In genomic region chr4:73790260-73791185, GRCm38 (mm10) we compare ENCODE assay signal across 7 mouse cellular contexts. TPM values are rescaled to one million over a fixed set of nuclear protein-coding genes. Genes with fewer than 3 reads are reported as not detected.
DNase-seq lines count a peak whose midpoint lies in the region; ATAC-seq lines count a peak whose summit lies in the region.

TSS of gene Rasef (minus strand) at chr4:73790994.

- peaks cover 19% of the 10 kb centered on the region; the same call in 1 of the 2 replicates for H3K27me3 ChIP-seq in heart, embryonic 12.5 days (replicated peaks)
- H3K27me3 ChIP-seq in kidney, embryonic 15.5 days, result peaks cover 7% of the 10 kb centered on the region; the same call in 1 of the 2 replicates
- H3K27me3 ChIP-seq in lung, embryonic 15.5 days, result peaks cover 11% of the 10 kb centered on the region

- H3K4me3 ChIP-seq in brown adipose tissue, adult 24 weeks (ENCODE audit: insufficient read depth, low read depth, low read length), result peak within 1 kb of the TSS; percentile 15; the same call in 1 of the 2 replicates
- H3K4me3 ChIP-seq in heart, embryonic 12.5 days, result peak within 1 kb of the TSS; percentile 53
- peak within 1 kb of the TSS; percentile 58 for H3K4me3 ChIP-seq in kidney, embryonic 15.5 days (replicated peaks)
- peak within 1 kb of the TSS; percentile 51 for H3K4me3 ChIP-seq in lung, embryonic 15.5 days

- H3K4me1 ChIP-seq in brown adipose tissue, adult 24 weeks (ENCODE audit: control insufficient read depth, insufficient read depth, insufficient read length, low read length), result no peaks in the 10 kb centered on the region
- H3K4me1 ChIP-seq in heart, embryonic 12.5 days (replicated peaks), result 0 out of 2 replicates have a peak, but pooled peaks cover 6% of the 10 kb centered on the region
- peaks cover 10% of the 10 kb centered on the region for H3K4me1 ChIP-seq in kidney, embryonic 15.5 days
- H3K4me1 ChIP-seq in lung, embryonic 15.5 days, result peaks cover 11% of the 10 kb centered on the region

- peak within 1 kb of the TSS; percentile 85 for H3K4me2 ChIP-seq in heart, embryonic 12.5 days
- peak within 1 kb of the TSS; percentile 96 for H3K4me2 ChIP-seq in kidney, embryonic 15.5 days
- H3K4me2 ChIP-seq in lung, embryonic 15.5 days, result peak within 1 kb of the TSS; percentile 93

- WGBS in heart, embryonic 12.5 days, result 5% methylated on average over 84 of the region's 87 CpGs
- 3% methylated on average over 84 of the region's 87 CpGs for WGBS in kidney, embryonic 15.5 days
- 3% methylated on average over 87 of the region's 87 CpGs for WGBS in lung, embryonic 15.5 days

- peak; percentile 67 for ATAC-seq in heart, embryonic 12.5 days (ENCODE audit: insufficient number of reproducible peaks, low FRiP score)
- peak; percentile 93 for ATAC-seq in kidney, embryonic 15.5 days (replicated peaks; ENCODE audit: low FRiP score)
- peak; percentile 88 for ATAC-seq in lung, embryonic 15.5 days (ENCODE audit: borderline replicate concordance, extremely low read depth, low FRiP score, low TSS enrichment)
- ATAC-seq in inflammation-experienced regulatory T-cells, adult 6 months, result no peak

- no peaks in the 10 kb centered on the region for H3K9me3 ChIP-seq in heart, embryonic 12.5 days (replicated peaks)
- no peaks in the 10 kb centered on the region for H3K9me3 ChIP-seq in kidney, embryonic 15.5 days (replicated peaks)
- no peaks in the 10 kb centered on the region for H3K9me3 ChIP-seq in lung, embryonic 15.5 days

- DNase-seq in ES-CJ7 (ENCODE audit: low read depth, low spot score), result peak; percentile 21
- DNase-seq in ovary, postnatal 36 days (ENCODE audit: low spot score), result peak; percentile 52

- peak within 1 kb of the TSS; percentile 48 for H3K9ac ChIP-seq in heart, embryonic 12.5 days
- H3K9ac ChIP-seq in kidney, embryonic 15.5 days, result peak within 1 kb of the TSS; percentile 63
- H3K9ac ChIP-seq in lung, embryonic 15.5 days, result peak within 1 kb of the TSS; percentile 46

- H3K27ac ChIP-seq in brown adipose tissue, adult 24 weeks (replicated peaks; ENCODE audit: low read depth, low read length), result no peak within 1 kb of the TSS
- H3K27ac ChIP-seq in heart, embryonic 12.5 days (ENCODE audit: poor library complexity, severe bottlenecking), result no peak within 1 kb of the TSS
- peak within 1 kb of the TSS; percentile 82 for H3K27ac ChIP-seq in kidney, embryonic 15.5 days
- peak within 1 kb of the TSS; percentile 41; the same call in 1 of the 2 replicates for H3K27ac ChIP-seq in lung, embryonic 15.5 days

- no peaks in the 10 kb centered on the region for H3K36me3 ChIP-seq in heart, embryonic 12.5 days
- no peaks in the 10 kb centered on the region for H3K36me3 ChIP-seq in kidney, embryonic 15.5 days
- H3K36me3 ChIP-seq in lung, embryonic 15.5 days, result no peaks in the 10 kb centered on the region

RNA-seq across cellular contexts. Expression of gene Rasef, which starts in this region (rescaled TPM):
- polyA plus RNA-seq in brown adipose tissue, adult 24 weeks (2012; ENCODE audit: insufficient read depth, insufficient read length, missing spikeins), result not detected in 2 replicates
- polyA plus RNA-seq in heart, embryonic 12.5 days (2016; fragmentation: Nextera tagmentation; extraction: Ambion mirVana), result 0.44 and 0.65 TPM in 2 replicates
- polyA plus RNA-seq in kidney, embryonic 15.5 days (2015; fragmentation: Nextera tagmentation; extraction: Ambion mirVana), result 6.6 and 7.5 TPM in 2 replicates
- polyA plus RNA-seq in lung, embryonic 15.5 days (2015; fragmentation: Nextera tagmentation; extraction: Ambion mirVana), result 4.1 and 4.4 TPM in 2 replicates
- polyA plus RNA-seq in inflammation-experienced regulatory T-cells, adult 6 months (2017; shearing (Covaris generic)), result not detected

Comparison
In these comparisons a context has a peak if more than half of its experiments do, and no peak if none do; other contexts are left out.
1. Peak in ATAC-seq, H3K4me3 ChIP-seq, H3K9ac ChIP-seq and H3K4me2 ChIP-seq in heart, embryonic 12.5 days; RNA of the gene not detected or under 1 TPM.
2. H3K27ac ChIP-seq: peak in kidney, embryonic 15.5 days (single experiment) and lung, embryonic 15.5 days (single experiment); none in brown adipose tissue, adult 24 weeks (single experiment) and heart, embryonic 12.5 days (single experiment).
3. Peak in every context shown above with its lines, with median percentiles within 50 percentile points of each other: H3K4me3 ChIP-seq, H3K4me2 ChIP-seq and H3K9ac ChIP-seq.